Mouse (Mus musculus) hindbrain, embryonic 12.5 days (tissue): ENCODE measurements around the gene Cisd2. TPM values are rescaled to one million over a fixed set of nuclear protein-coding genes. Genes with fewer than 3 reads are reported as not detected.

Experiments
- polyA plus RNA-seq: library from polyadenylated mRNA; unstranded; fragments of >200 nt; fragmentation: Nextera tagmentation; extraction: Ambion mirVana; gene quantifications from 2 replicates; pipeline ENCODE4 v1.2.1, GENCODE M21; 2016

The Cisd2 gene
- polyA plus RNA-seq, 1 experiment from 2014 or later = 82.5 TPM

Other genes starting within 250 kb of the Cisd2 start
- 24.0 TPM in 2 replicates for gene Cenpe, start 211.4 kb downstream of the Cisd2 start, polyA plus RNA-seq
- 5.6 and 7.2 TPM in 2 replicates for gene Bdh2, start 142.7 kb downstream of the Cisd2 start, polyA plus RNA-seq
- gene Slc9b2, start 116.2 kb downstream of the Cisd2 start, polyA plus RNA-seq = 1.3 and 1.9 TPM in 2 replicates
- gene Slc9b1, start 75.9 kb downstream of the Cisd2 start, polyA plus RNA-seq = not detected in 2 replicates
- 469 and 495 TPM in 2 replicates for gene Ube2d3, start 14.2 kb upstream of the Cisd2 start, polyA plus RNA-seq
- gene Manba, start 61.7 kb upstream of the Cisd2 start, polyA plus RNA-seq = 5.7 and 6.1 TPM in 2 replicates